Mouse (Mus musculus) CD4-positive, CD25-positive, alpha-beta regulatory T cell, adult 2 months (primary cell): ENCODE data around the gene Fstl4.
A peak's percentile ranks its signal among the peaks of the same experiment; 100 is the strongest.

Source experiments
- DNase-seq: peaks from one replicate; pipeline ENCODE4 v3.0.0-alpha.2; 2012; ENCODE audit warnings: low read depth, low spot score

Gene Fstl4

GRCm38 (mm10) chr11:52764461-52764893 is at the start of gene Fstl4:
Gene Fstl4, plus strand, starts transcription at chr11:52764634.
- DNase-seq, result peak; percentile 13

GRCm38 (mm10) chr11:52718570-52718969 is 45.9 kb upstream of the Fstl4 start:
- DNase-seq, result no peak

GRCm38 (mm10) chr11:52721087-52721486 is 43.3 kb upstream of the Fstl4 start:
- no peak for DNase-seq

- no peak for DNase-seq
Observed at GRCm38 (mm10) chr11:52722706-52723105, 41.7 kb upstream of the Fstl4 start.

- DNase-seq, result peak; percentile 13
Observed at GRCm38 (mm10) chr11:52726001-52726400, 38.4 kb upstream of the Fstl4 start.

- DNase-seq, result no peak
Observed at GRCm38 (mm10) chr11:52728479-52728878, 36.0 kb upstream of the Fstl4 start.

- no peak for DNase-seq
Observed at GRCm38 (mm10) chr11:52729890-52730289, 34.5 kb upstream of the Fstl4 start.

- DNase-seq, result no peak
Observed at GRCm38 (mm10) chr11:52731979-52732378, 32.5 kb upstream of the Fstl4 start.

- DNase-seq, result no peak
Observed at GRCm38 (mm10) chr11:52734493-52735195, 29.8 kb upstream of the Fstl4 start.

GRCm38 (mm10) chr11:52739187-52739586 is 25.2 kb upstream of the Fstl4 start:
- no peak for DNase-seq

GRCm38 (mm10) chr11:52740466-52740865 is 24.0 kb upstream of the Fstl4 start:
- DNase-seq, result no peak

- peak; percentile 16 for DNase-seq
Observed at GRCm38 (mm10) chr11:52743956-52744355, 20.5 kb upstream of the Fstl4 start.

- no peak for DNase-seq
Observed at GRCm38 (mm10) chr11:52744593-52745450, 19.6 kb upstream of the Fstl4 start.

GRCm38 (mm10) chr11:52747206-52747605 is 17.2 kb upstream of the Fstl4 start:
- no peak for DNase-seq

- no peak for DNase-seq
Observed at GRCm38 (mm10) chr11:52747766-52748456, 16.5 kb upstream of the Fstl4 start.

GRCm38 (mm10) chr11:52749988-52750387 is 14.4 kb upstream of the Fstl4 start:
- peak; percentile 19 for DNase-seq

- no peak for DNase-seq
Observed at GRCm38 (mm10) chr11:52752524-52752923, 11.9 kb upstream of the Fstl4 start.

- no peak for DNase-seq
Observed at GRCm38 (mm10) chr11:52753261-52753660, 11.2 kb upstream of the Fstl4 start.

GRCm38 (mm10) chr11:52761800-52762199 is 2.6 kb upstream of the Fstl4 start:
- no peak for DNase-seq

GRCm38 (mm10) chr11:52764894-52765677 is 652 bp downstream of the Fstl4 start:
- no peak for DNase-seq

- DNase-seq, result peak; percentile 11
Observed at GRCm38 (mm10) chr11:52765678-52766254, 1.3 kb downstream of the Fstl4 start.
